Mouse (Mus musculus): ENCODE results near the gene Zbtb39. TPM values are rescaled to one million over a fixed set of nuclear protein-coding genes. Genes with fewer than 3 reads are reported as not detected.
A peak's percentile ranks its signal among the peaks of the same experiment; 100 is the strongest.

Zbtb39 gene
- polyA plus RNA-seq, 1 experiment, result 10.5 TPM

DNA sequence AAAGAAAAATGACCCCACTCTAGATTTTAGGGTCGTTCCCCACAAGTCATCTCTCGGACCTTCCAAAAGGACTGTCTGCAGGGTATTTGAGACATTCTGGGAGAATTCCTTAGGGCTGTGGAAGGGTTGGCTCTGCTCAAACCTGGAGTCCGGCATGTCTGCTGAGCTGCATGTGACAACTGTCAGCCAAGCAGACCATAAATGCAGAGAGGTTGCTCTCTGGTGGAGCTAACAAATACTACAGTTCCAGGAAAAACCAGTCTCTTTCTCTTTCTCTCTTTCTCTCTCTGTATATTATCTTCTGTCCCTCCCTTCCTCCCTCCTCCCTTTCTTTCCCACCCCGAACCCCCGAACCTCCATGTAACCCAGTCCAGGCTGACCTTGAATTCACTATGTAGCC lies 4.9 kb upstream of the Zbtb39 start:
- Histone ChIP-seq H3K4me3 (replicated peaks; ENCODE audit: extremely low read depth, low read depth, low read length) (no peak overlapping the region), H3K4me1 (ENCODE audit: control insufficient read depth, insufficient read depth, low read length) (peaks cover 19% of the 10 kb centered on the region)
- DNase-seq, result no peak
- WGBS, result 34% methylated on average over 5 of the region's 5 CpGs
- TF ChIP-seq CTCF (IDR thresholded peaks at IDR 0.05; ENCODE audit: insufficient read depth, low read length) (peak; percentile 51; the same call in 1 of the 2 replicates), POLR2A (IDR thresholded peaks at IDR 0.05; ENCODE audit: borderline replicate concordance, extremely low read depth, low read depth, low read length) (no peak)

GRCm38 (mm10) chr10:127736266-127736665 lies 3.1 kb upstream of the Zbtb39 start:
- DNase-seq, result no peak
- H3K4me1 ChIP-seq (ENCODE audit: control insufficient read depth, insufficient read depth, low read length), result peaks cover 21% of the 10 kb centered on the region
- no peak overlapping the region for H3K4me3 ChIP-seq (replicated peaks; ENCODE audit: extremely low read depth, low read depth, low read length)
- 65% methylated on average over 2 of the region's 2 CpGs for WGBS
- TF ChIP-seq CTCF (IDR thresholded peaks at IDR 0.05; ENCODE audit: insufficient read depth, low read length) (no peak), POLR2A (IDR thresholded peaks at IDR 0.05; ENCODE audit: borderline replicate concordance, extremely low read depth, low read depth, low read length) (no peak)

DNA sequence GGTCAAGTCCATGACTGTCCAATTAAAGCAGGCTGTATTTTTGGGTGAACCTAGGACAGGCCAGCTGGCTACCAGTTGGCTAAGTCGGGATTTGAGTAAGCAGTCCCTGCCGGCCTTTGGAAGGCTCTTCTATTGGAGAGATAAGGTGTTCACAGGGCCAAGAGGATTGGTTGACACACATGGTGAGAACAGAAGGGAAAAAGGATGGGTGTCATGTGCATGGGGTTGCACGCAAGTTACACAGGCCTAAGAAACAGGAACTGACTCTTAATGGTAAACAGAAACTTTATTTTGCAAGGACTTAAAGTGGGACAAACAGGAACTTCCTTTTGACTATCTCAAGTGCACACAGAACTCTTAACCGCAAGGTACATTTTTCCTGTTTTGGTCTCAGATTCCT lies 2.4 kb upstream of the Zbtb39 start:
- no peak for TF ChIP-seq POLR2A (IDR thresholded peaks at IDR 0.05; ENCODE audit: borderline replicate concordance, extremely low read depth, low read depth, low read length)
- no peak for TF ChIP-seq CTCF (IDR thresholded peaks at IDR 0.05; ENCODE audit: insufficient read depth, low read length)
- WGBS, result 30% methylated on average over 4 of the region's 4 CpGs
- Histone ChIP-seq H3K4me1 (ENCODE audit: control insufficient read depth, insufficient read depth, low read length) (peaks cover 21% of the 10 kb centered on the region), H3K4me3 (replicated peaks; ENCODE audit: extremely low read depth, low read depth, low read length) (no peak overlapping the region)
- no peak for DNase-seq

- H3K4me3 ChIP-seq (replicated peaks; ENCODE audit: extremely low read depth, low read depth, low read length), result no peak overlapping the region
- peaks cover 21% of the 10 kb centered on the region for H3K4me1 ChIP-seq (ENCODE audit: control insufficient read depth, insufficient read depth, low read length)
- 42% methylated on average over 2 of the region's 2 CpGs for WGBS
- TF ChIP-seq CTCF (IDR thresholded peaks at IDR 0.05; ENCODE audit: insufficient read depth, low read length) (no peak), POLR2A (IDR thresholded peaks at IDR 0.05; ENCODE audit: borderline replicate concordance, extremely low read depth, low read depth, low read length) (no peak)
- no peak for DNase-seq
These were observed 1.8 kb upstream of the Zbtb39 start for GRCm38 (mm10) chr10:127737552-127737951.

DNA sequence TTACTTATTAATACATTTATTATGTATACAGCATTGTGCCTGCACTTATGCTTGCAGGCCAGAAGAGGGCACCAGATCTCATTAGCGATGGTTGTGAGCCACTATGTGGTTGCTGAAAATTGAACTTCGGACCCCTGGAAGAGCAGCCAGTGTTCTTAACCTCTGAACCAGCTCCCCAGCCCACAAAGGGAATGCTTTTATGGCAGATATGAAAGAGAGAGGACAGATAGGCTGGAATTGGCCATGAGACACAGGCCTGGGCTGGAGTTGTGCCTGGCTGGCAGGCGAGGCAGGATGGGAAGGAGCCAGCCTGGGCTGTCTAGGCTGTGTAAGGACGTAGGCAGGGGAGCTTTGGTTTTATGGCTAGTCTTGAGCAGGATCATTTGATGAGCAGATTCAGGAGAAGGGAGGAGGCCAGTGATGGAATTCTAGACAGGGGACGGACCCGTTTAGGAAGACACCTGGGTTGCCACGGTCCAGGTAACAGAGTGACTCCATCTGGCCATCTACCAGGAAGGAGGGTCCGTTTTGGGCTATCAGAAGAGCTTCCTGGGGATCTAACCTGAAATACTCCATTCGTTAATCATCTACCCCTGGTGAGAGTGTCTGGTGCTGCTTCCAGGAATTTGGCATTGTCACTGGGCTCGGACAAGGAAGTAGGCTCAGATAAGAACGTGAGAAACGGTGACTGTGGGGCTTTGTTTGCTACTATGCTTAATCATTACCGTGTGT lies 1.0 kb upstream of the Zbtb39 start:
- WGBS, result 33% methylated on average over 13 of the region's 13 CpGs
- TF ChIP-seq POLR2A (IDR thresholded peaks at IDR 0.05; ENCODE audit: borderline replicate concordance, extremely low read depth, low read depth, low read length) (no peak), CTCF (IDR thresholded peaks at IDR 0.05; ENCODE audit: insufficient read depth, low read length) (peak; percentile 45)
- Histone ChIP-seq H3K4me3 (replicated peaks; ENCODE audit: extremely low read depth, low read depth, low read length) (no peak overlapping the region), H3K4me1 (ENCODE audit: control insufficient read depth, insufficient read depth, low read length) (peaks cover 21% of the 10 kb centered on the region)
- DNase-seq, result peak; percentile 42

GRCm38 (mm10) chr10:127739661-127740161 lies 373 bp downstream of the Zbtb39 start:
- no peak for DNase-seq
- under 1% methylated on average over 55 of the region's 55 CpGs for WGBS
- TF ChIP-seq CTCF (IDR thresholded peaks at IDR 0.05; ENCODE audit: insufficient read depth, low read length) (no peak), POLR2A (IDR thresholded peaks at IDR 0.05; ENCODE audit: borderline replicate concordance, extremely low read depth, low read depth, low read length) (no peak)

GRCm38 (mm10) chr10:127744661-127745060 lies 5.3 kb downstream of the Zbtb39 start:
- TF ChIP-seq POLR2A (IDR thresholded peaks at IDR 0.05; ENCODE audit: borderline replicate concordance, extremely low read depth, low read depth, low read length) (no peak), CTCF (IDR thresholded peaks at IDR 0.05; ENCODE audit: insufficient read depth, low read length) (peak; percentile 65)
- WGBS, result 68% methylated on average over 5 of the region's 5 CpGs
- Histone ChIP-seq H3K4me3 (replicated peaks; ENCODE audit: extremely low read depth, low read depth, low read length) (no peak overlapping the region), H3K4me1 (ENCODE audit: control insufficient read depth, insufficient read depth, low read length) (0 out of 2 replicates have a peak, but pooled peaks cover 2% of the 10 kb centered on the region)
- peak; percentile 59 for DNase-seq

More at GRCm38 (mm10) chr10:127739661-127740161, 373 bp downstream of the Zbtb39 start:
- H3K4me1 ChIP-seq (ENCODE audit: control insufficient read depth, insufficient read depth, low read length), result peaks cover 21% of the 10 kb centered on the region
- H3K4me3 ChIP-seq (replicated peaks; ENCODE audit: extremely low read depth, low read depth, low read length), result peak overlapping the region; percentile 78

GRCm38 (mm10) chr10:127745886-127746285 lies 6.5 kb downstream of the Zbtb39 start:
- TF ChIP-seq CTCF (IDR thresholded peaks at IDR 0.05; ENCODE audit: insufficient read depth, low read length) (no peak), POLR2A (IDR thresholded peaks at IDR 0.05; ENCODE audit: borderline replicate concordance, extremely low read depth, low read depth, low read length) (no peak)
- no peaks in the 10 kb centered on the region for H3K4me1 ChIP-seq (ENCODE audit: control insufficient read depth, insufficient read depth, low read length)
- no peak overlapping the region for H3K4me3 ChIP-seq (replicated peaks; ENCODE audit: extremely low read depth, low read depth, low read length)
- no peak for DNase-seq
- 54% methylated on average over 5 of the region's 5 CpGs for WGBS

GRCm38 (mm10) chr10:127747254-127747653 lies 7.9 kb downstream of the Zbtb39 start:
- no peak overlapping the region for H3K4me3 ChIP-seq (replicated peaks; ENCODE audit: extremely low read depth, low read depth, low read length)
- DNase-seq, result no peak
- no peak for TF ChIP-seq POLR2A (IDR thresholded peaks at IDR 0.05; ENCODE audit: borderline replicate concordance, extremely low read depth, low read depth, low read length)
- no peak for TF ChIP-seq CTCF (IDR thresholded peaks at IDR 0.05; ENCODE audit: insufficient read depth, low read length)
- WGBS, result 86% methylated on average over 8 of the region's 8 CpGs
- no peaks in the 10 kb centered on the region for H3K4me1 ChIP-seq (ENCODE audit: control insufficient read depth, insufficient read depth, low read length)
